Mouse (Mus musculus): ENCODE measurements around the gene Tpp1. TPM values are rescaled to one million over a fixed set of nuclear protein-coding genes. Genes with fewer than 3 reads are reported as not detected.
A peak's percentile ranks its signal among the peaks of the same experiment; 100 is the strongest.

Gene Tpp1
- total RNA-seq (2021), result 10 to 100 TPM; 37.5 to 38.7 TPM
- long read RNA-seq, experiment 1, transcript Tpp1-201 (13 exons, 3,558 nt), result major isoform, 14 of 28 reads
- long read RNA-seq, experiment 1, partial matches to known transcripts, result 12 of 28 reads
- long read RNA-seq, experiment 1, other reads (novel, unspliced or antisense), result 2 of 28 reads
- long read RNA-seq, experiment 2, transcript Tpp1-201 (13 exons, 3,558 nt), result major isoform, 31 of 41 reads
- long read RNA-seq, experiment 2, partial matches to known transcripts, result 9 of 41 reads
- long read RNA-seq, experiment 2, other reads (novel, unspliced or antisense), result 1 of 41 reads

DNA sequence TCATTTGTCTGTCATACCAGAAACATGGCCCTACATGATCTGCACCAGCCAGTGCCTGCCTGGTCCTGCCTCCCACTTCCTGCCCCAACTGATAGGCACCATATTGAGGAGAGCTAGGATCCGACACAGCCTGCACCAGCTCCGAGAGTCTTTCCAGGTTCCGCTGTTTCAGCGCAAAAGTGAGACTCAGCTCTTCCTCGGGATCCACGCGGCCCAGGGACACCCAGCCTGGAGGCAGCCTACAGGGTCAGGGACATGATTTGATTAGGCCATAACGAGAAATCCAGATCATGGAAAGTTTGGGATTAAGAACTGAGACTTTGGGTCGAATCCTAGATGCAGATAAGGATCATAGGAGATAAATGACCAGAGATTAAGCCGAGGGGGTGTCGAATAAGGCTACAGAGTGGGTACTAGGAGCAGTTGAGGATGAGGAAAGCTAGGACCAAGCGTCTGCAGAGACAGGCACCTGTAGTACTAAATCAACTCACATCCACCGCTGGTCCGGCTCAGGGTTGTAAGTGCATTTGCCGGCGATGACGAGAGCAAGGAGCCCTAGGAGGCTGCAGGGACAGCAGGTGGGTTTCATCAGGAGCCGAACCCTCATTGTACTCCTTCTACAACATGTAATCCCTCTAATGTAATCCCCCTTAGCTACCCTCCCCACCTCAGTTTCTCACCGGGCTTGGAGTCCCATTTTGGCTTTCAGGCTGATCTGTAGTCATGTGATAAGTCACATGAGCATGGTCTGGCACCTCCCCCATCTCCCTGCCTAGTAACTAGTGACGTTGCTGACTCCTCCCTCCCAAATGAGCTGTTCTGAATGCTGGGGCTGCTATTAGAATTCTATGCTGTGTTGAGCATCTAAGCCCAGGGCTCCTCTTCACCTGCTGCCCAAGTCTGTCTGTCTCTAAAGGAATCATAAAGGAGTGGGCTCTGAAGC lies at the start of gene Tpp1:
TSS of gene Tpp1 (minus strand) at position 745 of the 943 bp plus-strand sequence.
- peak; percentile 88 for DNase-seq

- DNase-seq, result no peak
Observed at GRCm38 (mm10) chr7:105796972-105797371, 44.9 kb upstream of the Tpp1 start.

GRCm38 (mm10) chr7:105795759-105796366 lies 43.8 kb upstream of the Tpp1 start:
- DNase-seq, result no peak

GRCm38 (mm10) chr7:105793701-105794100 lies 41.7 kb upstream of the Tpp1 start:
- DNase-seq, result peak; percentile 33

- no peak for DNase-seq
Observed at GRCm38 (mm10) chr7:105791147-105791546, 39.1 kb upstream of the Tpp1 start.

DNA sequence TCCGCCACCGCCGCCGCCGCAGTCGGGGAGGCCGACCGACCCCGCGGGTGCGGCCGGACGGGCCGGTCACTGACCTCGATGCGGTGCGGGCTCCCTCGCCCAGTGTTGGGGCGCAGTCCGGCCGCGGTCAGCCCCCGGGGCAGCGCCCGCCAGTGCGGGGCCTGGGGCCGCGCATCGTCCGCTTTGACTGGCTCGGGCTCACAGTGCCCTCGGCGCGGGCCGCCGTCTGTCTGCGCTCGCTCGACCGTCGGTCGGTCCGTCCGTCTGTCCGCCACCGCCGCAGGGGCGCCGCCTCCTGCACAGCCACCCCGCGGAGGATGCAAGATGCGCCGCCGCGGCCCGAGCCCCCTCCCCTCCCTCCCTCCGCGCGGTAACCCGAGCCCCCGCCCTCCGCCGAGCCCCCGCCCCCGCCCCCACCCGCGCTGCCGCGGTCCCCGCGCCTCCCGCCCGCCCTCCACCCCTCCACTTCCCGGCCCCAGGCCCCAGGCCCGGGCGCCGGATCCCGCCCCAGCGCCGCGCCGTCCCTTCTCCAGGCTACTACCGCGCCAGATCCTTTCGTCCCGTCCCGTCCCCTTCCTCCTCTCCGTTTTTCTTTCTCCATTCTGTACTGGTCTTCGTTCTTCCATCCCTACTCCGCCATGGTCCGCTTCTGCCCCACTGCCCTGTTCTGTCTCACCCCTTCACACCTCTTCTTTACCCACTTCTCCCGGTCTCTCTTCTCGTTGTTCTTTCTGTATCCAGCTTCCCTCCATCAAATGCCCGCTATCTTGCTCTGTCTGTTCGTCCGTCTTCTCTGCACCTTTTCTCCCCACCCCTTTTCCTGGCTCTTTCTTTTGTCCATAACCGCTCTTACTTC lies 35.5 kb upstream of the Tpp1 start, which contains the start of gene Dchs1:
TSS of gene Dchs1 (minus strand) at position 370 of the 856 bp plus-strand sequence.
- DNase-seq, result peak; percentile 15

- no peak for DNase-seq
Observed at GRCm38 (mm10) chr7:105786506-105787284, 34.7 kb upstream of the Tpp1 start.

DNA sequence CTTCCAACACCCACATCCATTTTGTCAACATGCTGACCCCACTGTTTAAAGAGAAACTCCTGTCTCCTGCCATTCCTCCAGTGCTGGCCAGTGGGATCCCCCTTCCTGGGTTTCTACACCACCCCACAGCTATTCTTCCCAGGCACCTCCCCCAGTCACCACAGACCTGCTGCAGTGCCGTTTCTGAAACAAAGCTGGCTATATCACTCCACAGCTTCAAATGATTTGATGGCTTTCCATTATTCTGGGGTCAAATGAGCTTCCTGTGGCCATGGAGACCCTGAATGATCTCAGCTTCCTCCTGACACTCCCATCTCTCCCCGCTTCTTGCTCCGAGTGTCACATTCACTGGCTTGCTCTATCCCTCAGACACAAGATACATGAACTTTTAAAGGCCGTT lies 32.5 kb upstream of the Tpp1 start:
- DNase-seq, result no peak

DNA sequence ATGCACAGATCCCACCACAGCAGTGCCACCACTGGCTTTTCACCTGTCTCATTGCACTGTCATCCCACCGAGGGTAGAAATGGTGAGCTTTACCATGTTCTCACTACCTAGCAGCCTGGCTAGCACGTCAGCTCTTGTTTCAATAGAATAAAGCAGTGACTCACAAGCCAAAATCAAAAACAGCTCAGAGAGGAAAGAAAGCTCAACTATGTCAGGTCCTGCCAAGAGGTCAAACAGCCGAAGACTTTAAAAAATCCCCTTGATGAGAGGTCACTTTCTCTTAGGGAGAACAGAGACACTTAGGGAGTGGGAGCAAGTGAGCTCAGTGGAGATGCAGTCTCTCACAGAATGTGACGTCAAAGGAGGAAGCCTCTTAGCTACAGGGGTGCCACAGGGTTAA lies 31.8 kb upstream of the Tpp1 start:
- DNase-seq, result no peak

GRCm38 (mm10) chr7:105778553-105779265 lies 26.7 kb upstream of the Tpp1 start:
- DNase-seq, result peak; percentile 40

DNA sequence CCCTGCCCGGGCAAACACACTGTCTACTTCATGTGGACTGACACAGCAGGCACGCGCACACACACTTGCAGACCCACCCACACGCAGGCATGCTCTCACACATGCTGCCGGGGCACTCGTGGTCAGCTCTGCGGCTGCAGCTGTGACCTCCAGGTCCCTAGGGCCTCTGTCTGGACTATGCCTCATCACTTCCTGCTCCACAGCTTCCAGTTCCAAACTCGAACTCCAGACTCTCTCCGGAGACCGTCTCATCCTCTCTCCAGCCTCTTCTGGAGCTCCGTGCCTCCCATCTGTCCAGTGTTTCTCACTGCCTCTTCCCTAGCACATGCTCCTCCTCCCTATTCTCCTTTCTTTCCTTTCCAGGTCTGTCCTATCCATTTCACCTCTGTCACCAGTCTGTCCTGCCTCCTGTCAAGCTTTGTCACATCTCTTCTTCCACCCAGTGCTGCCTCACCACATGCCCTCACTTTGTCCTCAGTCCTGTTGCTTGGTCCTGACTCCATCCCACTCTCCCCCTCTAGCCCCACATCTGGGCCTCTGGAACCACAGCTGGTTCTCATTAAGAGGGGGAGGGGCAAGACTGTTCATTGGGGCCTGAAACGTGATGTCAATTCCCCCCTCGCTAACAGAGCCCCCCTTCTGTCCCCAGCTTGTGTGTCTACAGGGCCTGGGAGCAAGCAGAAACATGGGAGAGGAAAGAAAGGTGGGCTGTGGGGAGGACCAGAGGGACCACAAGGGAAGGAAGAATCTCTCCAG lies 25.9 kb upstream of the Tpp1 start:
- peak; percentile 86 for DNase-seq

DNA sequence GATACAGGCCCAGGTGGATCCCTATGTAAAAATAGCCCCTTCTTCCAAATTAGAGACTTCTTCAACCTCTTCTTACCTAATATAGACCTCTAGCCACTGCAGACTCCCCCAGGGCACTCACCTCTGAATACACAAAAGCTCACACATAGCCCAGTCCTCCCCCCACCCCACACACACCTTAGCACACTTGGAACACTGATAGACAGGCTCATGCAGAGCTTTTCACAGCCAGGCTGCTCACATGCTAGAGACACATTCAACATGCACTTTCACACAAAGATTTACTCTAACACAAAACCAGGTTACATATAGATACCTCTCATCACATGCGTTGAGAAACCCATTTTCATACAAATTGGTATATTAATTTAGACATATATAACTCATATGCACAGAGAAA lies 25.3 kb upstream of the Tpp1 start:
- no peak for DNase-seq

DNA sequence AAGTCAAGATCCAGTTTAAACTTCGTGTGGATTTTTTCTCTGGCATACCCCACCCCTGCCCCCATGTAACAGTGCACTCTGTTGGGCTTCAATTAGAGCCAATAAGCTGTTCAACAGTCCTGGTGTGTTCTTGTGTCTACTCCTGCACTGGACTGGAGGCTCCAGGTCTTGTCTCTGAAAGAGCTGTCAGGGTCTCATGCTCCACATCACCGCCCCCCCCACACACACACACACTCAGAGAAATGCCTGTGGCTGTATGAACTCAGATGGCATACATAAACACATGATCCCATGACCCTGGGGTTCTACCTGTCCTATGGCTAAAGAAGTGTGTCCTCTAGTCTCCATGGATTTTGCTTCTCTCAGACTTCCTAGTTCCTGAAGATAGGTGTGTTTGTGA lies 24.0 kb upstream of the Tpp1 start:
- DNase-seq, result no peak

- no peak for DNase-seq
Observed at GRCm38 (mm10) chr7:105774661-105775060, 22.6 kb upstream of the Tpp1 start.

DNA sequence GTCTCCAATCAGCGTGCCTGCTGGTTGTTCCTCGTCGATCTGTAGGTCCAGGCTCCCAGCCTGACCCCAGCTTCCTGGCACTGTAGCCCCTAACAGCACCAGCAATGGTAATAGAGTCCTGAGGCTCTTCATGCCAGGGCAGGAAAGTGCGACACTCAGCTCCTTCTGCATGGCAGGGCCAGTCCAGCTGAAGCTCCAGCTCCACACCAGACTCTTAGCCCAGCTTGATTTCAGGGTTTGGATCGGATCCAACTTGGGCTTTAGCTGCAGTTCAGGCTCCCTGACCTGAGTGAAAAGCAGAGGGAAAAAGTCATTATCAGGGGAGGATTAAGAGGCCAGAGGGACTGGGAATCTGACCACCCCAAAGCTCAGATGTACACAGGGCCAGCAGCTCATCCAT lies 21.0 kb upstream of the Tpp1 start:
- DNase-seq, result no peak

DNA sequence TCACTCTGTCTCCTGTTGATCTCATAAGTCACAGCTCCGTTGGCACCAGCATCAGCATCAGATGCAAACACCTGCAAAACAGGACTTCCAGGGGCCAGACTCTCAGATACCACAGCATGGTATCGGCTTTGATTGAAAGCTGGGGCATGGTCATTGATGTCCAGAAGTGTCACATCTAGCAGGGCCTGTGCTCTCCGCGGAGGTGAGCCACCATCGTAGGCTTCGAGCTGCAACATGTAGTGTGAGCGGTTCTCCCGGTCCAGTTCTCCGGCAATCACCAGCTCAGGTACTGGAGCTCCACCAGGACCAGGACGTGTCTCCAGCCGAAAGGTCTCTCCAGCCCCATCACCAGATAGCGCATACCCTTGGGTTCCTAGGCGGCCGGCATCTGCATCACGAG lies 20.3 kb upstream of the Tpp1 start:
- DNase-seq, result no peak

GRCm38 (mm10) chr7:105769959-105770358 lies 17.9 kb upstream of the Tpp1 start:
- DNase-seq, result peak; percentile 74

GRCm38 (mm10) chr7:105767729-105768165 lies 15.7 kb upstream of the Tpp1 start:
- DNase-seq, result no peak

DNA sequence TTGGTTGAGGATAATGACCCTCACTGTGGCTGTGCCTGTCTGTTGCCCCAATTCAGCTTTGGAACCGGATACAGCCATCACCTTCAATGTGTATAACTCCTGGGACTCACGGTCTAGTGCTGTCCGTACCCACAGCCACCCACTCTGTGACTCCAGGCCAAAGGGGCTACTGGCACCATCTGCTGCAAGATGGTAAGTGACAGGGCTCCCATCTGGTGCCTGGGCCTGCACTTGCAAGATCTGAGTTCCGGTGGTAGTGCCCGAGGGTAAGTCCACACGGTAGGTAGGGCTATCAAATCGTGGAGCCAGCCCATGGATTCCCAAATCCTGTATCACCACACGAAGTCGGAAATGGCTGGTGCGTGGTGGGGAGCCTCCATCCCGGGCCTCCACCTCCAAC lies 12.3 kb upstream of the Tpp1 start:
- DNase-seq, result no peak
